Mouse (Mus musculus): Measurements from ENCODE around the gene Ptpro.

DNA sequence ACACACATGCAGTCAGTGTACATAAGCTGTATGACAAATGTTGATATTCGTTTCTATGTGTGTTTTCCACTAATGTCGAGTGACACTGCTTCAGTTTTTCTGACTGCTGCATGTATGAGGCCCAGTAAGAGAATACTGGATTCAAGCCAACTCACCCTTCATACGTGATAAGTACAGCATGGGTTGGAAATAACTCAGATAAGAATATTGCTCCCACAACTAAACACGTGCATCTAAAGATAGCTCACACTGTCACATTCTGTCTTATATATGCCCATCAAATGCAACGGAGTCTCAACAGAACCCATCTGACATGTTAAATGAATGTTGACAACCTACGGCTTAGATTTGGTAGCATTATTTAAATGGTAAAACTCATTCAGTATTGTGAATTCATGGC, 65.4 kb downstream of the Ptpro start:
- TF ChIP-seq CTCF (IDR thresholded peaks at IDR 0.05; ENCODE audit: borderline replicate concordance, insufficient read depth, low read depth, low read length) = no peak
- TF ChIP-seq POLR2A (IDR thresholded peaks at IDR 0.05; ENCODE audit: borderline replicate concordance, insufficient read depth, low read length) = no peak

All from cerebellum, adult 2 months (tissue).